Mouse (Mus musculus) erythroblast, adult 5-6 weeks (primary cell): ENCODE results near the gene Teddm1a. TPM values are rescaled to one million over a fixed set of nuclear protein-coding genes. Genes with fewer than 3 reads are reported as not detected.

Experiments
- ATAC-seq: replicated peaks from 2 replicates; pipeline ENCODE4 v1.8.0; 2016; ENCODE audit warnings: moderate number of reproducible peaks, mild to moderate bottlenecking, moderate TSS enrichment, inconsistent platforms; ENCODE audit not compliant: poor library complexity, low FRiP score, severe bottlenecking
- total RNA-seq, 2 experiments: library from RNA; stranded (forward) in 1 of 2; stranded (reverse) in 1 of 2; fragments of 150-400 nt in 1 of 2; fragments of 200-764, 138-1000 nt in 1 of 2; gene quantifications; 2 replicates each; pipeline versions ENCODE4 v1.2.3 to v1.2.4; 2015 to 2017; ENCODE audit warnings: low replicate concordance in 2 of 2

Gene Teddm1a
- total RNA-seq, 2 experiments from 2014 or later: not detected

GRCm38 (mm10) chr1:153940986-153941385, 49.4 kb downstream of the Teddm1a start:
- ATAC-seq: no peak

Other genes starting within 250 kb of the Teddm1a start
- gene Rgs8, start 238.7 kb upstream of the Teddm1a start, total RNA-seq (2015; ENCODE audit: low replicate concordance): not detected in 2 replicates
- gene Rgs8, start 238.7 kb upstream of the Teddm1a start, total RNA-seq (2017; ENCODE audit: low replicate concordance): not detected in 2 replicates
- not detected in 2 replicates for gene Rgs16, start 151.4 kb upstream of the Teddm1a start, total RNA-seq (2015; ENCODE audit: low replicate concordance)
- gene Rgs16, start 151.4 kb upstream of the Teddm1a start, total RNA-seq (2017; ENCODE audit: low replicate concordance): 0.56 TPM in 1 of 2 replicates, not detected in the other
- 171 and 180 TPM in 2 replicates for gene Rnasel, start 142.3 kb upstream of the Teddm1a start, total RNA-seq (2015; ENCODE audit: low replicate concordance)
- gene Rnasel, start 142.3 kb upstream of the Teddm1a start, total RNA-seq (2017; ENCODE audit: low replicate concordance): 259 and 394 TPM in 2 replicates
- gene Rgsl1, start 47.6 kb upstream of the Teddm1a start, total RNA-seq (2015; ENCODE audit: low replicate concordance): not detected in 2 replicates
- not detected in 2 replicates for gene Rgsl1, start 47.6 kb upstream of the Teddm1a start, total RNA-seq (2017; ENCODE audit: low replicate concordance)
- not detected in 2 replicates for gene Teddm1b, start 17.4 kb upstream of the Teddm1a start, total RNA-seq (2015; ENCODE audit: low replicate concordance)
- not detected in 2 replicates for gene Teddm1b, start 17.4 kb upstream of the Teddm1a start, total RNA-seq (2017; ENCODE audit: low replicate concordance)
- 121 and 129 TPM in 2 replicates for gene Glul, start 8.2 kb downstream of the Teddm1a start, total RNA-seq (2015; ENCODE audit: low replicate concordance)
- 206 and 340 TPM in 2 replicates for gene Glul, start 8.2 kb downstream of the Teddm1a start, total RNA-seq (2017; ENCODE audit: low replicate concordance)
- 1.9 and 4.4 TPM in 2 replicates for gene Teddm2, start 8.5 kb downstream of the Teddm1a start, total RNA-seq (2015; ENCODE audit: low replicate concordance)
- 1.4 and 4.6 TPM in 2 replicates for gene Teddm2, start 8.5 kb downstream of the Teddm1a start, total RNA-seq (2017; ENCODE audit: low replicate concordance)